Mouse (Mus musculus): ENCODE results near the gene Trit1. TPM values are rescaled to one million over a fixed set of nuclear protein-coding genes. Genes with fewer than 3 reads are reported as not detected.

Trit1 gene
- polyA plus RNA-seq, 1 experiment = 6.3 TPM

- Histone ChIP-seq H3K79me3 (ENCODE audit: low read depth) (peaks cover 75% of the 10 kb centered on the region), H3ac (ENCODE audit: control insufficient read depth, insufficient read length, low read depth) (no peak overlapping the region), H3K79me2 (ENCODE audit: control insufficient read depth, insufficient read depth) (peaks cover 100% of the 10 kb centered on the region), H3K36me3 (ENCODE audit: control insufficient read depth, insufficient read depth) (peaks cover 51% of the 10 kb centered on the region), H3K27me3 (ENCODE audit: control insufficient read depth, insufficient read depth, insufficient read length) (no peaks in the 10 kb centered on the region), H3K4me3 (ENCODE audit: insufficient read depth, poor library complexity, severe bottlenecking) (no peak overlapping the region)
- TF ChIP-seq MYOG (IDR thresholded peaks at IDR 0.05; ENCODE audit: control insufficient read depth, extremely low read depth, insufficient read length) = no peak
- no peak for TF ChIP-seq MYOD1 (IDR thresholded peaks at IDR 0.05; ENCODE audit: control insufficient read depth, insufficient read length, low read depth)
- no peak for TF ChIP-seq MAX (IDR thresholded peaks at IDR 0.05)
- no peak for TF ChIP-seq CEBPB (IDR thresholded peaks at IDR 0.05; ENCODE audit: low read depth)
- TF ChIP-seq FOSL1 (IDR thresholded peaks at IDR 0.05; ENCODE audit: insufficient read depth, low read length, poor library complexity, severe bottlenecking) = no peak
- no peak for TF ChIP-seq USF1 (IDR thresholded peaks at IDR 0.05; ENCODE audit: low read depth)
Measured at GRCm38 (mm10) chr4:123025418-123025817, 9.0 kb downstream of the Trit1 start.

- H3ac ChIP-seq (ENCODE audit: control insufficient read depth, insufficient read length, low read depth) = no peak overlapping the region
- H3K27me3 ChIP-seq (ENCODE audit: control insufficient read depth, insufficient read depth, insufficient read length) = no peaks in the 10 kb centered on the region
- TF ChIP-seq FOSL1 (IDR thresholded peaks at IDR 0.05; ENCODE audit: insufficient read depth, low read length, poor library complexity, severe bottlenecking) (no peak), MYOG (IDR thresholded peaks at IDR 0.05; ENCODE audit: control insufficient read depth, extremely low read depth, insufficient read length) (no peak), MYOD1 (IDR thresholded peaks at IDR 0.05; ENCODE audit: control insufficient read depth, insufficient read length, low read depth) (no peak), MAX (IDR thresholded peaks at IDR 0.05) (no peak), USF1 (IDR thresholded peaks at IDR 0.05; ENCODE audit: low read depth) (no peak), CEBPB (IDR thresholded peaks at IDR 0.05; ENCODE audit: low read depth) (no peak), CTCF (IDR thresholded peaks at IDR 0.05; ENCODE audit: control insufficient read depth, insufficient read depth, insufficient read length) (no peak)
- H3K4me3 ChIP-seq (ENCODE audit: insufficient read depth, poor library complexity, severe bottlenecking) = no peak overlapping the region
- H3K36me3 ChIP-seq (ENCODE audit: control insufficient read depth, insufficient read depth) = peaks cover 56% of the 10 kb centered on the region
- peaks cover 71% of the 10 kb centered on the region for H3K79me3 ChIP-seq (ENCODE audit: low read depth)
- H3K79me2 ChIP-seq (ENCODE audit: control insufficient read depth, insufficient read depth) = peaks cover 100% of the 10 kb centered on the region
Measured at GRCm38 (mm10) chr4:123026161-123026560, 9.8 kb downstream of the Trit1 start.

- TF ChIP-seq MYOG (IDR thresholded peaks at IDR 0.05; ENCODE audit: control insufficient read depth, extremely low read depth, insufficient read length) = no peak
- no peak for TF ChIP-seq MAX (IDR thresholded peaks at IDR 0.05)
- no peak for TF ChIP-seq FOSL1 (IDR thresholded peaks at IDR 0.05; ENCODE audit: insufficient read depth, low read length, poor library complexity, severe bottlenecking)
- TF ChIP-seq MYOD1 (IDR thresholded peaks at IDR 0.05; ENCODE audit: control insufficient read depth, insufficient read length, low read depth) = no peak
- no peak for TF ChIP-seq CTCF (IDR thresholded peaks at IDR 0.05; ENCODE audit: control insufficient read depth, insufficient read depth, insufficient read length)
- H3K36me3 ChIP-seq (ENCODE audit: control insufficient read depth, insufficient read depth) = peaks cover 56% of the 10 kb centered on the region
Measured at GRCm38 (mm10) chr4:123026597-123026996, 10.2 kb downstream of the Trit1 start.

GRCm38 (mm10) chr4:123034841-123035240, 18.4 kb downstream of the Trit1 start:
- H3K79me2 ChIP-seq (ENCODE audit: control insufficient read depth, insufficient read depth) = peaks cover 96% of the 10 kb centered on the region
- H3K27me3 ChIP-seq (ENCODE audit: control insufficient read depth, insufficient read depth, insufficient read length) = no peaks in the 10 kb centered on the region
- peaks cover 46% of the 10 kb centered on the region for H3K36me3 ChIP-seq (ENCODE audit: control insufficient read depth, insufficient read depth)
- TF ChIP-seq FOSL1 (IDR thresholded peaks at IDR 0.05; ENCODE audit: insufficient read depth, low read length, poor library complexity, severe bottlenecking) (no peak), MYOD1 (IDR thresholded peaks at IDR 0.05; ENCODE audit: control insufficient read depth, insufficient read length, low read depth) (peak; percentile 76)
- H3K79me3 ChIP-seq (ENCODE audit: low read depth) = peaks cover 69% of the 10 kb centered on the region
- H3K4me3 ChIP-seq (ENCODE audit: insufficient read depth, poor library complexity, severe bottlenecking) = no peak overlapping the region
- no peak overlapping the region for H3ac ChIP-seq (ENCODE audit: control insufficient read depth, insufficient read length, low read depth)

More at GRCm38 (mm10) chr4:123026597-123026996, 10.2 kb downstream of the Trit1 start:
- no peaks in the 10 kb centered on the region for H3K27me3 ChIP-seq (ENCODE audit: control insufficient read depth, insufficient read depth, insufficient read length)
- no peak overlapping the region for H3K4me3 ChIP-seq (ENCODE audit: insufficient read depth, poor library complexity, severe bottlenecking)
- H3K79me3 ChIP-seq (ENCODE audit: low read depth) = peaks cover 71% of the 10 kb centered on the region
- peaks cover 100% of the 10 kb centered on the region for H3K79me2 ChIP-seq (ENCODE audit: control insufficient read depth, insufficient read depth)
- H3ac ChIP-seq (ENCODE audit: control insufficient read depth, insufficient read length, low read depth) = no peak overlapping the region

GRCm38 (mm10) chr4:123035636-123036035, 19.2 kb downstream of the Trit1 start:
- Histone ChIP-seq H3K36me3 (ENCODE audit: control insufficient read depth, insufficient read depth) (peaks cover 49% of the 10 kb centered on the region), H3K79me2 (ENCODE audit: control insufficient read depth, insufficient read depth) (peaks cover 88% of the 10 kb centered on the region), H3K79me3 (ENCODE audit: low read depth) (peaks cover 64% of the 10 kb centered on the region), H3K27me3 (ENCODE audit: control insufficient read depth, insufficient read depth, insufficient read length) (no peaks in the 10 kb centered on the region), H3ac (ENCODE audit: control insufficient read depth, insufficient read length, low read depth) (no peak overlapping the region), H3K4me3 (ENCODE audit: insufficient read depth, poor library complexity, severe bottlenecking) (no peak overlapping the region)
- TF ChIP-seq MYOG (IDR thresholded peaks at IDR 0.05; ENCODE audit: control insufficient read depth, extremely low read depth, insufficient read length) = no peak
- peak; percentile 93 for TF ChIP-seq MYOD1 (IDR thresholded peaks at IDR 0.05; ENCODE audit: control insufficient read depth, insufficient read length, low read depth)

GRCm38 (mm10) chr4:123036710-123037109, 20.3 kb downstream of the Trit1 start:
- Histone ChIP-seq H3K36me3 (ENCODE audit: control insufficient read depth, insufficient read depth) (peaks cover 46% of the 10 kb centered on the region), H3ac (ENCODE audit: control insufficient read depth, insufficient read length, low read depth) (no peak overlapping the region), H3K27me3 (ENCODE audit: control insufficient read depth, insufficient read depth, insufficient read length) (no peaks in the 10 kb centered on the region), H3K4me3 (ENCODE audit: insufficient read depth, poor library complexity, severe bottlenecking) (no peak overlapping the region), H3K79me2 (ENCODE audit: control insufficient read depth, insufficient read depth) (peaks cover 78% of the 10 kb centered on the region), H3K79me3 (ENCODE audit: low read depth) (peaks cover 57% of the 10 kb centered on the region)
- no peak for TF ChIP-seq MYOG (IDR thresholded peaks at IDR 0.05; ENCODE audit: control insufficient read depth, extremely low read depth, insufficient read length)
- no peak for TF ChIP-seq FOSL1 (IDR thresholded peaks at IDR 0.05; ENCODE audit: insufficient read depth, low read length, poor library complexity, severe bottlenecking)
- no peak for TF ChIP-seq USF1 (IDR thresholded peaks at IDR 0.05; ENCODE audit: low read depth)
- no peak for TF ChIP-seq CEBPB (IDR thresholded peaks at IDR 0.05; ENCODE audit: low read depth)
- TF ChIP-seq MYOD1 (IDR thresholded peaks at IDR 0.05; ENCODE audit: control insufficient read depth, insufficient read length, low read depth) = no peak
- no peak for TF ChIP-seq CTCF (IDR thresholded peaks at IDR 0.05; ENCODE audit: control insufficient read depth, insufficient read depth, insufficient read length)
- TF ChIP-seq MAX (IDR thresholded peaks at IDR 0.05) = no peak

Measured in C2C12 (cell line).